Mouse (Mus musculus) urinary bladder, adult 18-20 months (tissue): ENCODE results near the gene Cep68.

Experiments used
- DNase-seq, 2 experiments: peaks; one replicate each; pipeline ENCODE4 v3.0.0; 2022; ENCODE audit warnings: low spot score in 2 of 2, mixed read lengths in 2 of 2

Gene Cep68

DNA sequence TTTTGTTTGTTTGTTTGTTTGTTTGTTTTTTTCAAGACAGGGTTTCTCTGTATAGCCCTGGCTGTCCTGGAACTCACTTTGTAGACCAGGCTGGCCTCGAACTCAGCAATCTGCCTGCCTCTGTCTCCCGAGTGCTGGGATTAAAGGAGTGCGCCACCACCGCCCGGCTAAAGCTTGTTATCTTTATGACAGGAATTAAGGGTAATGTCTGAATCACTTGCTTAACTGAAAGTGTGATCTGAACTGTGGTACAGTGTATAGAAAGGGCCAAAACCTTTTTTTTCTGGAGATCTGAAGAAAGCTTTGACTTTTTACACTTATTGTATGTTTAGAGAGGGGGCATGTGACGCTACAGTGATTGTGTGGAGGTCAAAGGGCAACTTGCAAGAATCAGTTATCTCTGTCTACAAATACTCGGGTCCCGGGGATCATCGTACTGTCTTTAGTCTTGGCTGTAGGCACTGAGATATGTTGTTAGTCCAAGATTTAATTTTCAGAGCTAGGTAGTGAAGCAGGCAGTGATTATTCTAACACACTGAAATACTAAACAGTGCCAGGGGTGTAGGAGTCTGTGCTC is 44.3 kb downstream of the Cep68 start:
- DNase-seq = no peak

DNA sequence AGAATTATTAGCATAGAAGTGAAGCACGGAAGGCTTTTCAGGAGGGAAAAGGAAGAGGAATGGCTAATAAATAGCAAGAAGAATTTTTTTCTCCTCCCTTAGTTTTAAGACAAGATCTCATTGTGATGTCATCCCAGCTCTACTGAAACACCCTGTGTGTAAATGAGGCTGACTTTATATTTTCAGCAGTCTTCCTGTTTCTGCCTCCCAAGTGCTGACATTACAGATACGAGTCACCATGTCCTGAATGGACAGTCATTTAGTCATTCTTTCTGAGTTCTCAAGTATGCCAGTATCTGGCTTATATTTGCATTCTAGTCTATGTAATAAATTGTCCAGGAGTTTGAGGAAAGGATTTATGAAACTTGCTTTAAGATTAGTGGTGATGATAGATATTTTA is 44.9 kb downstream of the Cep68 start:
- DNase-seq = no peak

GRCm38 (mm10) chr11:20202299-20203011 is 46.8 kb downstream of the Cep68 start:
- DNase-seq = no peak

DNA sequence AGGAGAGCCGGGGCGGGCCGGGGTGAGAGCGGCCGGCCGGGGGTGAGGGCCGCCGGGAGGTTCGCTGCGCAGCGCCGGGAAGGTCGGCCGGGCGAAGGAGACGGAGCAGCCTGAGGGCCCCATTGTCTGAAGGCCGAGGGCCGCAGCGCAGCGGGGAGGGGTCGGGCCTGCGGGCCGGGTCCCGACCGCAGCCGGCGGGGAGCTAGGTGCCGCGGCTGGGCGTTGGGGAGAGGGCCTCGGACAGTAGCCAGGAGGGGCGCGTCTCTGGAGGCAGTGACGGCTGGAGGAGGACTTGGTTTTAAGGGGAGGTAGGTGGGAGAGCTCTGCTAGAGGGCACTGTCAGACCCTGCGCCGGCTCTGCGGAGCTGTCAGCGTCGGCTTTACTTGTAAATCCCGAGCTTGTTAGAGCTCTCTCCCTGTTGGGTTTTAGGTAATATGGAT is 47.5 kb downstream of the Cep68 start:
- DNase-seq = peak in 1 of 2 experiments; percentile 38

- DNase-seq = peak; percentile 93 to 100
Measured at GRCm38 (mm10) chr11:20200713-20201575, 48.3 kb downstream of the Cep68 start, which contains the start of gene Rab1a. Gene Rab1a (plus strand): TSS chr11:20201432.

- no peak for DNase-seq
Measured at GRCm38 (mm10) chr11:20193100-20193736, 56.0 kb downstream of the Cep68 start.

DNA sequence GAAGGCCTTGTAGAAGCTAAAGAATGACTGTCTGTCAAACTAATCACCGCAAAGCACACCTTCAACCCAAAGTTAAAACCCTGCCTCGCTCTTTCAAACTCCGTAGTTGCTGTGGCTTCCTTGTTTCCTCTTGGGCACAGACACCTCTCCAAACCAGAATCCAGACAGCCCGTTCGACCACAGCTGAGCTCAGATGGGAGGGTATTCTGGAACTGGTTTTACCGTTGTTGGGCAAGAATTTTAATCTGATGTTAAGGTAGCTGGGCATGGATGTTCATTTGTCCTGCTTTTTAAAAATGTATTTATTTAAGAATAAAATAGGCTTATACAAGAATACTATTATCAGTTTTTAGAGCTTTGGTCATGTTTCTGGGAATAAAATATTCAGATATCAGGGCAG is 62.0 kb downstream of the Cep68 start:
- peak in 1 of 2 experiments; percentile 34 for DNase-seq
